Mouse (Mus musculus) intestine, embryonic 14.5 days (tissue): ENCODE results near the gene Bub1b. TPM values are rescaled to one million over a fixed set of nuclear protein-coding genes. Genes with fewer than 3 reads are reported as not detected.
"Not testable (repeated sequence)": the region's sequence is repeated elsewhere in the genome, so short reads cannot be mapped to it uniquely, and the experiment has no call there.

Source experiments
- ATAC-seq: fragments of 200-750 bp; cut with Nextera tagmentation; replicated peaks from 2 replicates; pipeline ENCODE4 v1.8.0; 2017; ENCODE audit warnings: low read depth, moderate number of reproducible peaks, moderate TSS enrichment, moderate library complexity; ENCODE audit not compliant: low FRiP score, low TSS enrichment
- DNase-seq: peaks from one replicate; pipeline ENCODE4 v3.0.0-alpha.2; 2018; ENCODE audit warnings: low spot score
- H3K27ac ChIP-seq: fragments of 300-500 bp; sonication (generic); 2 replicates; pipeline ENCODE4 v1.5.1; 2014; ENCODE audit warnings: low read depth, mild to moderate bottlenecking, control low read depth
- H3K27me3 ChIP-seq: fragments of 300-500 bp; sonication (generic); replicated peaks from 2 replicates; pipeline ENCODE4 v1.6.1; 2014; ENCODE audit warnings: low read length, control low read depth; ENCODE audit not compliant: control insufficient read depth, insufficient read depth
- H3K36me3 ChIP-seq: fragments of 300-500 bp; sonication (generic); 2 replicates; pipeline ENCODE4 v1.6.1; 2014; ENCODE audit warnings: low read length, control low read depth; ENCODE audit not compliant: control insufficient read depth, insufficient read depth
- H3K4me1 ChIP-seq: fragments of 300-500 bp; sonication (generic); replicated peaks from 2 replicates; pipeline ENCODE4 v1.6.1; 2014; ENCODE audit warnings: low read length, control low read depth, mixed read lengths; ENCODE audit not compliant: control insufficient read depth, insufficient read depth
- H3K4me2 ChIP-seq: fragments of 300-500 bp; sonication (generic); 2 replicates; pipeline ENCODE4 v1.6.1; 2014; ENCODE audit warnings: low read length
- H3K4me3 ChIP-seq: fragments of 300-500 bp; sonication (generic); 2 replicates; pipeline ENCODE4 v1.5.1; 2014; ENCODE audit warnings: low read depth, low read length, control low read depth, mixed read lengths
- H3K9ac ChIP-seq: fragments of 300-500 bp; sonication (generic); 2 replicates; pipeline ENCODE4 v1.6.1; 2014; ENCODE audit warnings: mild to moderate bottlenecking, low read length
- H3K9me3 ChIP-seq: fragments of 300-500 bp; sonication (generic); 2 replicates; pipeline ENCODE4 v1.6.1; 2016; ENCODE audit warnings: low read length, control low read depth; ENCODE audit not compliant: control insufficient read depth
- WGBS: fragments of 180-500 bp; shearing (Covaris S2); extraction: QIAGEN DNeasy Blood & Tissue Kit; methylation state at CpG from one replicate; pipeline ENCODE4 v1.1.7; 2014; 5-methylcytosine and 5-hydroxymethylcytosine counted together
- polyA plus RNA-seq: library from polyadenylated mRNA; unstranded; fragments of >200 nt; fragmentation: Nextera tagmentation; extraction: Ambion mirVana; gene quantifications from 2 replicates; pipeline ENCODE4 v1.2.1, GENCODE M21; 2014

Gene Bub1b
- polyA plus RNA-seq, 1 experiment from 2014 or later: 81.4 TPM

DNA sequence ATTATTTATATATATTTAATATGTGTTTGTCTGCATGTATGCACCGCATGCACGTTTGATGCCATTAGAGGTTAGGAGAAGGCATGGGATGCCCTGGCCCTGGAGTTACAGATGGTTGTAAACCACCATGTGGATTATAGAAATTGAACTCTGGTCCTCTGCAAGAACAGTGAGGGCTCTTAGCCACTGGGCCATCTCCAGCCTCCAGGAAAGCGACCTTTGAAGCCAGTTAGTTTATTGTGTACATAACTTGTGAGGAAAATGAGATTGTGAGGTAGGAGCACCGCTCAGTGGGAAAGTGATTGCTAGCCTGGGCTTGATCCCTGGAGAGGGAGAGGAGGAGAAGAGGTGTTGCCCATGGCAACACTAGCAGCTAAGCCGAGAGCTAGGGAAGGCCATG, 39.2 kb downstream of the Bub1b start:
- no peak for DNase-seq
- H3K9ac ChIP-seq: no peak overlapping the region
- H3K27ac ChIP-seq: no peak overlapping the region
- H3K36me3 ChIP-seq: peaks cover 83% of the 10 kb centered on the region
- H3K9me3 ChIP-seq: no peaks in the 10 kb centered on the region
- no peak overlapping the region for H3K4me2 ChIP-seq
- no peaks in the 10 kb centered on the region for H3K27me3 ChIP-seq
- H3K4me1 ChIP-seq: no peaks in the 10 kb centered on the region
- WGBS: 76% methylated on average over 5 of the region's 5 CpGs
- H3K4me3 ChIP-seq: no peak overlapping the region
- no peak for ATAC-seq

DNA sequence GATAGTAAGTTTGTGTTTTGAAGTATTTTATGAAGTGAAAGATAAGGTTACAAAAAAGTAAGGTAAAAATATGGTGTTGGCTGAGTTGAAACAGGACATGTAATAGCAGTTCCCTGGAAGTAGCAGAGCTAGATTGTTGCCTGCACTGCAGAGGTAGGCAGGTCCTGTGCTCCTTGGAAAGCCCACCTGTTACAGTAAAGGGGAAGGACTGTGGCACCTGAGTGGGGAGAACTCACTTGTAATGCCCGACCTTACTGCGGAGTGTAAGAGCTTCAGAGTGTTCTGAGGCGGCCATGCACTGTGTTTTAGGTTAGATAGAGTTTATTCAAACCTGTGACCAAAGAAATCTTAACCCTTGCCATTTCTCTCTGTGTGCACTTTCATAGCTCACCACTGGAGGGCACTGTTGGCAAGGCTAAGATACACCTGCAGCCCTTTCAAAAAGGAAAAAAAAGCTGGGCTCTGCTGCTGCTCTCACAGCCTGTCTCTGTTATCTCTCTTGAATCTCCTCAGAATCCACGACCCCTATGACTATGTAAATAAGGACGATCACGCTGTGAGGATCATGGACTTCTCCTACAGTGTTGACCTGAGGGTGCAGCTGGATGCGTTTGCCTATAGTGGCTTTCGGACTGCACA, 40.0 kb downstream of the Bub1b start:
- no peak overlapping the region for H3K4me2 ChIP-seq
- no peak overlapping the region for H3K4me3 ChIP-seq
- ATAC-seq (peak; percentile 32), DNase-seq (peak; percentile 94)
- no peaks in the 10 kb centered on the region for H3K27me3 ChIP-seq
- H3K36me3 ChIP-seq: peaks cover 77% of the 10 kb centered on the region
- no peak overlapping the region for H3K27ac ChIP-seq
- no peaks in the 10 kb centered on the region for H3K9me3 ChIP-seq
- H3K4me1 ChIP-seq: no peaks in the 10 kb centered on the region
- 37% methylated on average over 8 of the region's 8 CpGs for WGBS
- no peak overlapping the region for H3K9ac ChIP-seq

DNA sequence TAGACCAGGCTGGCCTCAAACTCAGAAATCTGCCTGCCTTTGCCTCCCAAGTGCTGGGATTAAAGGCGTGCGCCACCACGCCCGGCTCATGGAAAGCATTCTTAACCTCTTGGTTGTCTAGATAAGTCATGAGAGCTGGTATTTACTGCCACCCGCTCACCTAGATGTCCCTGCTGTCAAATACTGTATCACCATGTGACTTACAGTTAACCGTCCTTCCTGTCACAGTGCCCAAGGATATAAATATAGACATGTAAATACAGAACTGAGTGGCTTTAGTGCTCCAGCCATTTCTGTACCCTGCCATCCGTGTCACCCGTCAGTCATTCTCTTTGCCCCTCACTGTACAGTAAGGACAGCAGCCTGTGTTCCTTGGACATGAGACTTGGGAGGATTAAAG, 40.7 kb downstream of the Bub1b start:
- H3K27me3 ChIP-seq: no peaks in the 10 kb centered on the region
- ATAC-seq: no peak
- no peaks in the 10 kb centered on the region for H3K4me1 ChIP-seq
- 93% methylated on average over 8 of the region's 8 CpGs for WGBS
- H3K4me3 ChIP-seq: no peak overlapping the region
- H3K36me3 ChIP-seq: peaks cover 78% of the 10 kb centered on the region
- H3K4me2 ChIP-seq: no peak overlapping the region
- no peak overlapping the region for H3K9ac ChIP-seq
- DNase-seq: no peak
- H3K9me3 ChIP-seq: no peaks in the 10 kb centered on the region
- no peak overlapping the region for H3K27ac ChIP-seq

DNA sequence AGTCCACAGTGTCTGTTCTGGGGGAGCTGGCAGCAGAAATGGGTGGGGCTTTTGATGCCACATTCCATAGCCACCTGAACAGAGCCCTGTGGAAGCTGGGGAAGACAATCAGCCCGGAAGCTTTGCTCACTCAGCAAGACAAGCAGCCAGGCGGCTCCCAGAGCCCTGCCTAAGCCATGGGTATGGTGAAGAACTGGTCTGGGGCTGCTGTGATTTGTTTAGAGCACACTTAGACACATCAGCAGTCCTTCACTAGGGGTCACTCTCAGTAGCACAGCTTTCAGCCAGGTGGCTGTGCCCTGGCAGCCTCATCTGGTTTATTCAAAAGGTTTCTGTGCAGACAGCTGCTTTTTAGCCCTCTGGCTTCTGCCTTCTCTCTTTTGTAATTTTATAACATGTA, 43.1 kb downstream of the Bub1b start:
- Histone ChIP-seq H3K36me3 (peaks cover 62% of the 10 kb centered on the region), H3K4me2 (no peak overlapping the region), H3K9me3 (no peaks in the 10 kb centered on the region), H3K9ac (no peak overlapping the region), H3K4me1 (no peaks in the 10 kb centered on the region), H3K27me3 (no peaks in the 10 kb centered on the region), H3K27ac (no peak overlapping the region), H3K4me3 (no peak overlapping the region)
- no peak for DNase-seq
- no peak for ATAC-seq
- WGBS: 63% methylated on average over 2 of the region's 2 CpGs

DNA sequence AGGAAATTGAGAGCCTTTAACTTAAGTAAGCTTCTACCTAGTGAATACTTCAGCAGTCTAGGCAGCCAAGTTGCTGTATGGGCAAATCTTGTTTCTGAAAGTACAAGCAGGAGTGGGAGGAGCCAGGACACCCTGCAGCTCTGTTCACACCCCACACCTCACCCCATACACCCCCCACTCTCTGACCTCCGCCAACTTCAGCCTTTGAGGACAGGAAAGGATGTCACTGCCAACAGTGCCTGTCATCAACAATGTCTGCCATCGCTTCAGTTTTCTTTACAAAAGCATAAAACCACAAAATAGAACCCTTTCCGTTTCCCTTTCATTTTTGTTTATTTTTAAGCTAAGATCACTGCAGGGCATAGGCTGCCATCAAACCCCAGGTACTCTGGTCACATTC, 44.4 kb downstream of the Bub1b start:
- no peaks in the 10 kb centered on the region for H3K27me3 ChIP-seq
- H3K4me3 ChIP-seq: no peak overlapping the region
- no peaks in the 10 kb centered on the region for H3K4me1 ChIP-seq
- peaks cover 53% of the 10 kb centered on the region for H3K36me3 ChIP-seq
- ATAC-seq: no peak
- DNase-seq: no peak
- no peaks in the 10 kb centered on the region for H3K9me3 ChIP-seq
- H3K27ac ChIP-seq: no peak overlapping the region
- H3K4me2 ChIP-seq: no peak overlapping the region
- H3K9ac ChIP-seq: no peak overlapping the region
- WGBS: 84% methylated on average over 3 of the region's 3 CpGs

DNA sequence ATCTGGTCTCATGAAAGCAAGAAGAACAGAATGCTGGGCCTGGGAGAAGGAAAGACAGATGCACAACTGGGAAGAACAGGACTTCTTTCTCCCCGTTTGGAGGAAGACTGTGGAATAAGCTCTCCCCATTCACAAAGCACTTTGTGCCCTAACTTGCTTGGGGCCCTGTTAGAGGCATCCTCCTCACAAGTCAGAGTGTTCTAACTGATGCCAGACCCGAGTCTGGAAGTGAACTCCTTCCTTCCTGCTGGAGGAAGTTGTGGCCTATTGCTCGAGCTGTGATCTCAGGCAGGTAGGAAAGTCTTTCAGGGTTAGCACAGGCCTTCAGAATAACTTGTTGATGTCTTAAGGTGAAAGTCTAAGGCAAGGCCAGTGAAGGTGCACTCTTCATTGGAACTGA, 44.9 kb downstream of the Bub1b start:
- DNase-seq (no peak), ATAC-seq (no peak)
- Histone ChIP-seq H3K4me1 (no peaks in the 10 kb centered on the region), H3K27ac (no peak overlapping the region), H3K4me3 (no peak overlapping the region), H3K9me3 (no peaks in the 10 kb centered on the region), H3K27me3 (no peaks in the 10 kb centered on the region), H3K9ac (no peak overlapping the region), H3K36me3 (peaks cover 53% of the 10 kb centered on the region), H3K4me2 (no peak overlapping the region)
- WGBS: 67% methylated on average over 3 of the region's 3 CpGs

DNA sequence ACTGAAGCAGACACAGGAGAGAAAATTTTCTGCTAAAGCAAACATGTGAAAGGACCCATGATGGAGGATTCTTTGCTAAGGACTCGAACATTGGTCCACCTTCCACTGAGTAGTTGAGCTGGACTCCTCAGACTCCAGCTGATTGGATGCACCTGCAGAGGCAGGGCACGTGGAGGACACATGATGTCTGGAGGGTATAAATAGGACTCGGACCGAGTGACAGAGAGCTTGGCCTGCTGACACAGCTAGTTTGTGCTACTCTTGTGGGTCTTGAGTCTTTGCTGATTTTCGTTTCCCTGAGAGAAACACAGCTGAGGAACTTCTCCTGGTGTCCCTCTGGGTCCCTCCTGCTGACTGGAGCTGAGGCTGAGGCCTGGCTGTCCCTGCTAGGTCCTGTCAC, 48.7 kb downstream of the Bub1b start:
- ATAC-seq: no peak
- H3K36me3 ChIP-seq: peaks cover 20% of the 10 kb centered on the region
- 86% methylated on average over 5 of the region's 5 CpGs for WGBS

DNA sequence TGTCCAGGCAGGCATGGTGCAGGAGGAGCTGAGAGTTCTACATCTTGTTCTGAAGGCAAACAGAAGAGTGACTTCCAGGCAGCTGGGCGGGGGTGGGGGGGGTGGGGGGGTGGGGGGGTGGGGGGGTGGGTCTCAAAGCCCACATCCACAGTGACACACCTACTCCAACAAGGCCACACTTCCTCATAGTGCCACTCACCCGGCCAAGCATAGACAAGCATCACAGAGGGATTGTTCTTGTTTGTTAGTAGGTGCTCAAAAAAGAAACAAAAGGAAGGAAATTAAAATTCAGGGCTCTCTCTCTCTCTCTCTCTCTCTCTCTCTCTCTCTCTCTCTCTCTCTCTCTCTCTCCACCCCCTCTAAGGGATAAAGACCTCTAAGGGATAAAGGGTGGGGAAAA, 52.7 kb downstream of the Bub1b start:
- 77% methylated on average over 1 of the region's 2 CpGs for WGBS
- ATAC-seq, H3K27me3 ChIP-seq: not testable (repeated sequence)

More for the DNA sequence above, 48.7 kb downstream of the Bub1b start:
- H3K9ac ChIP-seq: no peak overlapping the region
- H3K4me1 ChIP-seq: no peaks in the 10 kb centered on the region
- no peak overlapping the region for H3K4me2 ChIP-seq
- H3K9me3 ChIP-seq: no peaks in the 10 kb centered on the region
- no peaks in the 10 kb centered on the region for H3K27me3 ChIP-seq
- no peak for DNase-seq
- no peak overlapping the region for H3K27ac ChIP-seq
- H3K4me3 ChIP-seq: no peak overlapping the region

DNA sequence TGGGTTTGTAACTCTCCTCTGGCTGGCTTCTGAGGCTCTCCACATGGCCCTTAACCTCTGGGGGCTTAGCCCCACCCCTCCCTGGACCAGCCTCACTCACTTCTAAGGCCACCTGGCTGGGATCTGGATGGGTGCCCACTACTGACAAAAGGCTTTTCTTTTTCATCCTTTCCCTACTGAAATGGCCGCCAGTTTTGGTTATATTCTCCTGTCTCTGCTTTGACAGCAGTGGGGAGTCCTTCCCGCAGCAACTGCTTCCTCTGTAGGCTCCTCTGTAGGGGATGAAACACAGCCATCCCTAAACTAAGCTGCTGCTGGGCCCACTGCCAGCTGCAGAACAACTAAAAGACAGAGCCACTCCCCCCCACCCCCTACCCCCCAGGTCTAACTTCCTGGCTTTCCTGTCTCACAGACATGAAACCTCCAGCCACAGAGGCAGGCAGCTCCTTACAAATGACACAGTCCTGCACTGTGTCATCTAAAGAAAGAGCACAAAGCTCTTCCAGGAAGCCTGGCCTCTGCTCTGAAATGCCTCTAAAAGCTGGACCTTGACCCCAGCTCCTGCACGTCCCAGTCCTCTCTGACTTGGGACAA, 58.8 kb downstream of the Bub1b start:
- ATAC-seq (peak; percentile 57), DNase-seq (peak; percentile 67)
- Histone ChIP-seq H3K4me2 (no peak overlapping the region), H3K4me1 (peaks cover 28% of the 10 kb centered on the region), H3K9me3 (no peaks in the 10 kb centered on the region), H3K27me3 (no peaks in the 10 kb centered on the region), H3K27ac (peak overlapping the region; percentile 71), H3K9ac (no peak overlapping the region), H3K4me3 (no peak overlapping the region), H3K36me3 (no peaks in the 10 kb centered on the region)
- 17% methylated on average over 3 of the region's 3 CpGs for WGBS

More for the DNA sequence above, 52.7 kb downstream of the Bub1b start:
- H3K36me3 ChIP-seq, H3K9ac ChIP-seq, H3K9me3 ChIP-seq, H3K4me3 ChIP-seq, H3K27ac ChIP-seq, DNase-seq, H3K4me1 ChIP-seq, H3K4me2 ChIP-seq: not testable (repeated sequence)
